ENCODE assay signal across 24 mouse cellular contexts in genomic region chr1:131263905-131264304, GRCm38 (mm10). TPM values are rescaled to one million over a fixed set of nuclear protein-coding genes. Genes with fewer than 3 reads are reported as not detected.
A peak's percentile ranks its signal among the peaks of the same experiment; 100 is the strongest.
DNase-seq lines count a peak whose midpoint lies in the region; ATAC-seq and TF ChIP-seq lines count a peak whose summit lies in the region.
"Had no signal": no experiment of that assay in that cellular context is flagged by ENCODE, and none has a peak within 500 bp of the region (broad histone marks: within the 10 kb centered on the region; RNA-seq: fewer than 3 reads in every experiment).

No protein-coding gene starts in this region.

- no peaks in the 10 kb centered on the region for H3K27me3 ChIP-seq in kidney, postnatal 0 days (ENCODE audit: insufficient read depth, low read length)
- no peaks in the 10 kb centered on the region for H3K27me3 ChIP-seq in kidney, embryonic 16.5 days (ENCODE audit: insufficient read depth, low read length)
- H3K27me3 ChIP-seq: forebrain, embryonic 15.5 days had no signal

- H3K4me1 ChIP-seq in kidney, postnatal 0 days (replicated peaks; ENCODE audit: insufficient read depth, low read length): no peaks in the 10 kb centered on the region
- no peaks in the 10 kb centered on the region for H3K4me1 ChIP-seq in kidney, embryonic 16.5 days (ENCODE audit: insufficient read depth, low read length)
- H3K4me1 ChIP-seq: forebrain, embryonic 15.5 days; heart, embryonic 12.5 days; heart, embryonic 15.5 days; hindbrain, embryonic 10.5 days; hindbrain, embryonic 13.5 days had no signal

- no peak for DNase-seq in kidney, postnatal 0 days (ENCODE audit: low spot score)
- peak; percentile 21 for DNase-seq in retina, embryonic 14.5 days (ENCODE audit: low spot score)
- no peak for DNase-seq in retina, postnatal 1 day
- peak; percentile 47 for DNase-seq in R1 (ENCODE audit: low read depth, low spot score)
- DNase-seq in urinary bladder, postnatal 4 days (ENCODE audit: low spot score in 2 of 2): no peak
- DNase-seq: adrenal gland, adult 2 months; adrenal gland, postnatal 14 days; cerebellum, adult 11 months; cerebellum, adult 2 months; cerebellum, adult 9-11 months; cerebellum, postnatal 25 days; gastrocnemius, postnatal 25 days; heart, adult 18-20 months; heart, postnatal 10 days; heart, postnatal 36 days had no signal

- ATAC-seq in kidney, postnatal 0 days (replicated peaks; ENCODE audit: low FRiP score, low read depth): 0 out of 2 replicates have a peak, but pooled peaks have one; percentile 41
- no peak for ATAC-seq in kidney, embryonic 16.5 days (ENCODE audit: low FRiP score, low TSS enrichment)
- ATAC-seq: CD4-positive, CD25-positive, alpha-beta regulatory T cell, adult 4 months; forebrain, embryonic 15.5 days; hindbrain, embryonic 16.5 days had no signal

- H3K9me3 ChIP-seq in kidney, postnatal 0 days (replicated peaks; ENCODE audit: low read length): no peaks in the 10 kb centered on the region
- H3K9me3 ChIP-seq in kidney, embryonic 16.5 days (ENCODE audit: low read length): no peaks in the 10 kb centered on the region
- H3K9me3 ChIP-seq: forebrain, embryonic 10.5 days; forebrain, embryonic 15.5 days; heart, embryonic 12.5 days; heart, embryonic 15.5 days; hindbrain, embryonic 10.5 days; hindbrain, embryonic 13.5 days had no signal

- no peak overlapping the region for H3K9ac ChIP-seq in kidney, postnatal 0 days (ENCODE audit: low read depth, low read length)
- H3K9ac ChIP-seq in kidney, embryonic 16.5 days (replicated peaks; ENCODE audit: low read length): no peak overlapping the region
- H3K9ac ChIP-seq: forebrain, embryonic 15.5 days; heart, embryonic 12.5 days; heart, embryonic 15.5 days; hindbrain, embryonic 13.5 days had no signal

- no peak overlapping the region for H3K4me2 ChIP-seq in kidney, postnatal 0 days (ENCODE audit: low read length)
- H3K4me2 ChIP-seq in kidney, embryonic 16.5 days (replicated peaks; ENCODE audit: low read depth, low read length): no peak overlapping the region
- H3K4me2 ChIP-seq: forebrain, embryonic 15.5 days; heart, embryonic 12.5 days; heart, embryonic 15.5 days; hindbrain, embryonic 13.5 days had no signal

- H3K27ac ChIP-seq in kidney, postnatal 0 days: no peak overlapping the region
- H3K27ac ChIP-seq in kidney, embryonic 16.5 days (ENCODE audit: low read length): no peak overlapping the region
- H3K27ac ChIP-seq: forebrain, embryonic 10.5 days; forebrain, embryonic 15.5 days; heart, embryonic 15.5 days; hindbrain, embryonic 10.5 days; hindbrain, embryonic 13.5 days had no signal

- TF ChIP-seq CTCF in kidney, postnatal 0 days (IDR thresholded peaks at IDR 0.05; ENCODE audit: low read depth): no peak

- no peaks in the 10 kb centered on the region for H3K36me3 ChIP-seq in kidney, postnatal 0 days (ENCODE audit: insufficient read depth, low read length)
- H3K36me3 ChIP-seq in kidney, embryonic 16.5 days (ENCODE audit: insufficient read depth, low read length): no peaks in the 10 kb centered on the region
- H3K36me3 ChIP-seq: forebrain, embryonic 10.5 days; forebrain, embryonic 15.5 days; heart, embryonic 12.5 days; heart, embryonic 15.5 days; hindbrain, embryonic 10.5 days; hindbrain, embryonic 13.5 days had no signal

- H3K4me3 ChIP-seq in kidney, postnatal 0 days (replicated peaks; ENCODE audit: low read depth, low read length): no peak overlapping the region
- H3K4me3 ChIP-seq in kidney, embryonic 16.5 days (ENCODE audit: low read length): no peak overlapping the region
- H3K4me3 ChIP-seq: forebrain, embryonic 10.5 days; forebrain, embryonic 15.5 days; heart, embryonic 12.5 days; heart, embryonic 15.5 days; hindbrain, embryonic 10.5 days; hindbrain, embryonic 13.5 days had no signal

- WGBS in kidney, postnatal 0 days: 78% methylated on average over 12 of the region's 12 CpGs
- 82% methylated on average over 12 of the region's 12 CpGs for WGBS in kidney, embryonic 16.5 days

RNA-seq across cellular contexts. Expression of gene Ikbke, which starts 15.5 kb away (rescaled TPM):
- 3.0 TPM in 2 replicates for polyA plus RNA-seq in kidney, postnatal 0 days (2015; fragmentation: Nextera tagmentation; extraction: Ambion mirVana)
- polyA plus RNA-seq in kidney, embryonic 16.5 days (2015; fragmentation: Nextera tagmentation; extraction: Ambion mirVana): 4.8 and 5.5 TPM in 2 replicates

RNA-seq across cellular contexts. Expression of gene Rassf5, which starts 18.8 kb away (rescaled TPM):
- 3.4 and 3.8 TPM in 2 replicates for polyA plus RNA-seq in kidney, postnatal 0 days (2015; fragmentation: Nextera tagmentation; extraction: Ambion mirVana)
- polyA plus RNA-seq in kidney, embryonic 16.5 days (2015; fragmentation: Nextera tagmentation; extraction: Ambion mirVana): 2.6 and 3.1 TPM in 2 replicates

Comparison
In these comparisons a context has a peak if more than half of its experiments do, and no peak if none do; other contexts are left out.
1. DNase-seq: peak in retina, embryonic 14.5 days (single experiment) and R1 (single experiment); none in kidney, postnatal 0 days (single experiment), retina, postnatal 1 day (single experiment) and urinary bladder, postnatal 4 days (0 of 2).